8 mouse cellular contexts compared by ENCODE assay signal in the genomic region with DNA sequence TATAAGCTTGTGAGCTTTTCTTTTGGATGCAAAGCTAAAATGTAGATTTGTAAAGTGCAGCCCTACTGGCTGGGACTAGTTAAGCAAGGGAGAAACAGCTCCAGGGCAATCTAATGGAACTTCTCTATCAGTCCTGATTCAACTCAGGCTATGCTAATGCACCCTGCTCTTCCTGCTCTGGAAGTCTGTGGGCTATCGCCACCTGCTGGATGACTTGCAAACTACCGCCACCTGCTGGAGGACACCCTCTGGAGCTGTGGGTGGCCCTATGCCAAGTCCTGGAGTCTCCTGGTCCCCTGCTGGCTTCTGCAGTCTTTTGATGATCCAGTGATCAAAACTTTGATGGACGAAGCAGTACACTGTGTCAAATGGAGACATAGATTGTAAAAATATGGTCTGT.
DNase-seq lines count a peak whose midpoint lies in the region; TF ChIP-seq lines count a peak whose summit lies in the region.

No protein-coding gene starts in this region.

- peak; percentile 89 for DNase-seq in ES-CJ7 (ENCODE audit: low read depth, low spot score)
- peak; percentile 86 for DNase-seq in brain, embryonic 14.5 days (ENCODE audit: low read depth)
- DNase-seq in fibroblast of lung, adult 2 months (ENCODE audit: low read depth) = peak; percentile 36
- DNase-seq in heart, postnatal 10 days = peak; percentile 85 to 91
- peak; percentile 79 to 92 for DNase-seq in kidney, postnatal 36 days
- peak; percentile 78 to 81 for DNase-seq in lung, adult 18-20 months
- peak; percentile 69 for DNase-seq in ovary, postnatal 14 days (ENCODE audit: low spot score)
- DNase-seq in thymus, postnatal 14 days = peak; percentile 61

- no peak for TF ChIP-seq POLR2A in brain, embryonic 14.5 days (IDR thresholded peaks at IDR 0.05; ENCODE audit: borderline replicate concordance, extremely low read depth, insufficient read depth, insufficient read length, poor library complexity, severe bottlenecking)

- peak; percentile 79 for TF ChIP-seq CTCF in brain, embryonic 14.5 days (IDR thresholded peaks at IDR 0.05; ENCODE audit: borderline replicate concordance, extremely low read depth, insufficient read depth, insufficient read length)

- intact Hi-C loops in heart, postnatal 10 days (cut with DNase I) = loop anchor here (10.0 kb wide), 1 partner anchor 181 kb away; no protein-coding TSS in a partner anchor

Comparison
In these comparisons a context has a peak if more than half of its experiments do, and no peak if none do; other contexts are left out.
1. Peak in every context shown above with its lines: DNase-seq.
2. DNase-seq: peak in every context shown above with its lines; median percentile 89 in ES-CJ7; 88 in heart, postnatal 10 days; 86 in brain, embryonic 14.5 days; 86 in kidney, postnatal 36 days; 80 in lung, adult 18-20 months; 69 in ovary, postnatal 14 days; 61 in thymus, postnatal 14 days; 36 in fibroblast of lung, adult 2 months.